Mouse (Mus musculus): Measurements from ENCODE around the gene Bean1.

Bean1 gene

DNA sequence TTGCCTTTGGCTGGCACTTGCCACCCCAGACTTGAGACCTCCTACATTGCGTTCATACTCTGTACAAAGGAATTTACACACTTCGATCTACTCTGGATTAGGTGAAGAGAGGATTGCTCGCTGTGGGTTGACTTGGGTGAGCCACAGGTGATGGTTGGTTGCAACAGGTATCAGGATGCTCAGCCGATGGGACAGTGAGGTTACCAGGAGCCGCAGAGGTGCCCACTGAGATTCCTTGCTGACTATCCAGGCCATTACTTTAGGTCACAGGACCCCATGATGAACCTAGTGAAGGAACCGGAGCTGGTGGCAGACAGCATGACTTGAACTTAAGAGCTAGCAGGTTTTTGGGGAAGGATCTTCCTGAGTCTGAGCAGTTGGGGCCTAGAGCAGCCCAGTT is 2.2 kb downstream of the Bean1 start:
- DNase-seq = no peak

DNA sequence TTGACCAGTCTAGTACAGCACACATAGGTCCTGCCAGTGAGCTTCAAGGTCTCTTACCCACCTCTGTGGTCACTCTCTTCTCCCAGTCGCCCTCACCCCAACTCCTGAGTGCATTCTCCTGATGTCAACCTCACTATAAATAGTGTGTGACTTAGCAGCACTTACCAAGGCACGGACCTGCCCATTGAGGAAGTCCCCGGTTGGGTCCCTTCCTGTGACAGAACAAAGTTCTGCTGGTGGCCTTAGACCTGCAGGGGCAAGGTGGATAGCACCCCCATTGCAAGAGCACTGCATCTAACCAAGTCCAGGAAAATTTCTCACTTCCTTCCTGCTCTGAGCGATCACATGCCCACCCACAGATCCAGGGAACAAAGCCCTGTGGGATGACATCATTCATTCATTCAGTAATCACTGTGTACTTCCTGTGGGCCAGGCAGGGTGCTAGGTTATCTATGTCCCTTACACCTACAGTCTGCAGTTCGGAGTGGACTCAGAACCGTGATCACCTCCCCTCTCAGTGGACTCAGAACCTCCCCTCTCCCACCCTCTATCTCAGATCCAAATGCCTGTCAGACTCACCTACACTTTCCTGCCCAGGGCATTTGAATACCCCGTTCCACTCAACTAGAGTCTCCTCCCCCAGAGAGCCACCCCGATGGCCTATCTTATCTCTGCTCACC is 5.7 kb downstream of the Bean1 start:
- DNase-seq = no peak

DNA sequence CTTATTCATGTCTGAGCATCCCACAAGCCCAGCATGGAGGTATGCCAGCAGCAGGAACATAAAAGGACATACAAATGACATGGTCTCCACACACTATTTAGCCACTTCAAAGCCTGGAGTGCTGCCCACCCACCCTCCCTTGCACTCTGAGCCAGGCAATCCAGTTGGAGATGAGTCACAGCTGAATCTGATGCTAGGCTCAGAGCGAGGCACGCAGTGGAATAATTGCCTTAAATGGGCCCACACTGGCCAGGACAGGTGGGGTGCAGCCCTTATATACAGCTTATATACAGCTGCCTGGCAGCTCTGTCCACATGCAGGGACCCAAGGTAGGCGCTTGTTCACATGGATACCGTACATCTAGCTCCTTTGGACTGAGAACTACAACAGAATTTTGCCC is 6.8 kb downstream of the Bean1 start:
- no peak for DNase-seq

DNA sequence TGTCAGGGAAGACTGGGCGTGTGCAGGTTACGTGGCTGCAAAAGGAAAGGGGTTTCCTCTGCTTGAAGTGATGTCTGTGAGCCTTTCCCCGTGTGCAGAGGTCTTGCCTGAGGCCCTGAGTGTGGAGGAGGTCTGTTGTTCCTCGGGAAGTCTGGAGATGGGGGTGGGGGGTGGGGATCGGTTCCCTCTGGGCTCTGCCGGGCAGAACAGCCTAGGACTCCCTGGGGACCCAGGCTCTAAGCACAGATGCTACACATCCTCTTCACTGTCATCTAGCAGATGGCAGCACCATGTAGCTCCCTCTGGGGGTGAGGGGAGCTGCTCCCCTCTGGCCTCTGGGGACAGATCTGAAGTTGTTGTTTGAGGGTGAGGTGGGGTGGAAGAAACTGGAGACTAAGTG is 14.7 kb downstream of the Bean1 start:
- no peak for DNase-seq

DNA sequence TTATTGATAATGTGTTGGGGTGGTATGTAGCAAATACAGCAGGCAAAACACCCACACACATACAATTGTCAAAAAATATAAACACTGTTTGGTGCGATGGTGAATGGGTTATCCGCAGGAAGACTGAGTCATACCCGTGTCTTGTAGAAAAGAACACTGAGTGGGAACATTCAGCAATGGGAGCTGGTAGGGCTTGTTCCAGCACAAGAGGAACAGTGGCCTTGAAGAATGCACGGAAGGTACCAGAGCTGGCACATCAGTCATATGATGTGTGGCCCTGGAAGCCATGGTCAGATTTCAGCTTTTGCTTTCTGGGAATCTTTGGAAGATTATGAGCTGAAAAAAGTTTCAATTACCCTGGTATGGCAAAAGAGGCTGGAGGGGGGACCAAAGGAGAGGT is 16.6 kb downstream of the Bean1 start:
- DNase-seq = no peak

DNA sequence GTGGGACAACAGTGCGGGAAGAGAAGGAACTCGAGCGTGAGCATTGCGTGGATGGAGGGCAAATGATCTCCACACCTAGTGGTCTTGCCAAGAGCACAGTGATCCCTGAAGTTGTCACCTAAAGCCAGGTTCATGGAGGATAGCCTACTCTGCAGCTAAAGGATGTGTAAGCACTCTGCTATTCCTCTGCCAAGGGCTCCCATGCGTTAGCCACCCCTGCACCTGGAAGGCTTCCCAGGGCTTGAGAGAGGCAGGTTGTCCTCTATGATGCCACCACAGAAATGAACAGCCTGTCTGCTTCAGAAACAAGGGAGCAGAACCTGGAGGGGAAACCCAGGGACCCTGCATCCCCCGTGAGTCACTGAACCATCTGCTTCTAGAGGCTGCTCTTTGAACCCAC is 17.4 kb downstream of the Bean1 start:
- no peak for DNase-seq

DNA sequence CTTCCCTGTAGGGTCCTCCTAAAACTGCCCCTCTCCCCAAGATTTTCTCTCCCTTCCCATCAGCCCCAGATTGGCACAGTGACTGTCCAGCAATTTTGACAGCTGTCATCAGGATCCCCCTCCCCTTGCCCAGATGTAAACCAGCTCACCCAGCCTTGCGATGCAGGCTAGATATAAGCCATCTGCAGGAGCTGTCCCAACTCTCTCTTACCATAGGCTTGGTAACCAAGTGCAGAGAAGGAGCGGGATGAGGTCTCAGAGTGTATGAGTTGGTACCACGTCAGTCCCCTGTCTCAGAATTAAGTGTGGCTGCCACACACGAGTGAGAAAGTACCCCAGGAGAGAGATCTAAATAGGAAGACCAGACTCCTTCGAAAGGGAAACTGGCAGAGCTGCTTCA is 18.2 kb downstream of the Bean1 start:
- no peak for DNase-seq

DNA sequence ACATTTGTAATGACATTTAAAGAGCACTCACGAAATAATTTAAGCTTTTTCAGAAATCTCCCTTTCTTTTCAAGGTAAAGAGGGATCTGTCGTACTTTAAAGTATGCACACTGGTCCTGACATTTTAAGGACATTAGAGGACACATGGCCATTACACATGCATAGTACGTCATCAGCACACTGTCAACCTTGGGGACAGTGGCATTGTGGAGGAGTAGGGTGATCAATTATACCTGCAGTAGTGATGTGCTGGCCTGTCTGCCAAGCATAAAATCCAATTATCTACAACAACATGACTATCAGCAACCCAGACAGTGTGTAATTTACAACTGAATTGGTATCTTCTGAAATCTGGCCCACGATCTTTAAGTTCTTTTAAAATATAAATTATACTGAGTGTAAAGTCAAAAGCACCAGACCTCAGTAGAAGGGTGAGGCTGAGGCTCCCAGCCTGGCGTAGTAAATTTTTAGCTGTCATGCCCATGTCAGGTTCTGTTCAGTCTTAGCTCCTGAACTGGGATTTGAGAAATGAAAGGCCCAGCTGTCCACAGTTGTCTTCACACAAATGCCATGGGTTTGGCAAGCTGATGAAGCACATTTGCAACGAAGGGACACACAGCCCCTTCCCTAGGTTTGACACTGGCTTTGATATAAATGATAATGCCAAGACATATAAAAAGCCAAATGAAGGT is 20.7 kb downstream of the Bean1 start:
- DNase-seq = no peak

DNA sequence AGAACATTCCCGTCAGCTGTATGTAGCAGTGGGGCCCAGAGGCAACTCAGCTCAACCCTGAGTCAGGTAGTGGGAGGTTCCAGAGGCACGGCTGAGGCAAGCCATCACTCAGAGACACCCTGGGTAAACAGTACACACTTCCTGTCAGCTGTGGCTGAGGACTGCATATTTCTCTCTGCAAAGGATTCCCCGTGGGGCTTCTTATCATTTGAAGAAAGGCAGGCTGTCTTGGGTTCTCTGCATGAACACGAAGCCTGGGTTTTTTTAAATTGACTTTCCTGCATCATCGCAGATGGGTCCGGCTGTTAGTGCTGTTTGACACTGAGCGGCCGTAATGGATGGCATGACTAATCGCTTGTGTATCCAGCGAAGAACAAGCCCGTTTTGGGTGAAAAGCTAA is 21.3 kb downstream of the Bean1 start:
- no peak for DNase-seq

DNA sequence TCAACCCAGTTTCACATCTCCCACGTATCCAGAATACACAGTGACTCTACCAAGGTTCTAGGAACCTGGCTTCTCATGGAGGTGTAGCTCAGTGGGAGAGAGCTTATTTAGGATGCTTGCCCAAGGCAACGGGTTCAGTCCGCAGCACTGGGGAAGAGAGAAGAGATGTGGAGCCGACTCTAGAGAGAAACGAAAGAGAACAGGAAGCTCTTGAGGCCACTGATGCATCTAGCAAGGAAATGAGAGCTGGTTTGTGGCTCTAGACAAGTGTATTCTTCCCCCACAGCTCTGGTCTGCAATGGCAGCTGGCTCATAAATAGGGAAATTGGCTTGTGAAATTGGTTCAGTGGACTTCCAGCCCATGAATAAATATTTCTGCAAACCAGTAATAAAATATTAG is 29.6 kb downstream of the Bean1 start:
- no peak for DNase-seq

DNA sequence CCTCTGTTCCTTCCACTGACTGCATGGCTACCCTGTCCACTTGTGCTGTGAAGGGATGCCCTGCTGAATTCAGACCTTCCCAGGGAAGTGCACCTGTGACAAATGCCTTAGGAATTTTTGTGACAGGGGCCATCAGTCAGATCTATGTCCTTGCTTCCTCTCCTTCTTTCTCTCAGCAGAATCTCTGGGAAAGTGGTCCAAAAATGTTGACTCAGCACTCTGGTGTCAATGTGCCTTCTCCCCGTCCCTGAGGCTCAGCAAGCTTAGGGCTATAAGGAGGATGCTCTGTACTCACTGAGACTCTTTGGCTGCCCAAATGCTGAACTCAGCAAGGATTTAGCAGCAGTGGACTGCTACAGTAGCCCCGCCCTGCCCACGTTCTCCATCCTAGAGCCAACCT is 31.4 kb downstream of the Bean1 start:
- DNase-seq = no peak

DNA sequence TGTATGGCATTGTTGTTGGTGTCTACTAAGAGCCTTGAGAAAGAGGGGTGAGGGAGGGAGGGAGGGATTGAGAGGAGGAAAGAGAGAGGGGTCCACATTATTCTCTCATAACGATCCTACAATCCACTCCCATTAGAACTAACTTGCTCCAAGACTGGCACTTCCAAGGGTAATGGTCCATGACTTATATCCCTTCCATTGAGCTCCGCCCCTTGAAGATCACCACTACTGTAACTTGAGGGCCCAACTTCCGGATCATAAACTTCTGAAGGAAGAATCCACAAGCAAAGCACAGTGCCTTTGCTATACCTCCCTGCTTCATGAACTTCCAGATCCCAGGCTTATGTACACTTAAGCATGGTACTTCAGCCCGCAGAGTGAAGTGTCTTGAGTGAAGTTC is 32.1 kb downstream of the Bean1 start:
- no peak for DNase-seq

DNA sequence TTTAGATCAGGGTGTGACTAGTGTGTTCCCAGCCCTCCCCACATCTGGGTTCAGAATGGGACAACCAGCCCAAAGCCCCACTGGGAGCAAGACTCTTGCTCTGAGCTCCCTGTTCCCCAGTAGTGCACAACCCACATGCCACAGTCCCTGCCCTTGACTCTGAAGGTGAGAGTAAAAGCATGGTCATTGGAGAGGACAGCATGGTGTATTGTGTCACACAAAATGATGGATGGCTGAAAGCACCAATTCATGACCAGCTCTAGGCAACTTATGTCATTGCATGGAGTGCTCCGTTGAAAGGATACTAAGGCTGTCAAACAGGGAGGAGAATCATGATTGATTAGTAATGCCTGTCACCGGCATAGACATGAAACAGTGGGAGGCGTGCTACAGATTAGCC is 35.0 kb downstream of the Bean1 start:
- DNase-seq = no peak

DNA sequence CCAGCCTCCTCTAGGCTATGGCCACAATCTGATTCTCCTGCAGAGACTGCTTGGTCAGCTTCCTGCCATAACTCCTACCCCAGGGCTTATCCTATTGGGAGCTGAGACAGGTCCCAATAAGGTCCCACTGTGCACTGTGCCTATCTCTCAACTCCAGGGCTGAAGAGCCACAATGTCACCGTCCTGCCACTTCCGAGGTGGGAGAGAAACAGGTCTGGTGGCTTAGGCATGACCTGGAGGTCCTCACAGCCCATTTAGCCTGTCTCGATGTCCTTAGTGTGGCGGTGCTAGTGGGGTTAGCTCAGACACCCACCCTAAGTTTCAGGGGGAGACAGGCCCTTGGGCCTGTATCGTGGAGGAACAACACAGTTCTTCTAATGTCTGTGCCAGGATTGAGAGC is 47.4 kb downstream of the Bean1 start:
- DNase-seq = no peak

DNA sequence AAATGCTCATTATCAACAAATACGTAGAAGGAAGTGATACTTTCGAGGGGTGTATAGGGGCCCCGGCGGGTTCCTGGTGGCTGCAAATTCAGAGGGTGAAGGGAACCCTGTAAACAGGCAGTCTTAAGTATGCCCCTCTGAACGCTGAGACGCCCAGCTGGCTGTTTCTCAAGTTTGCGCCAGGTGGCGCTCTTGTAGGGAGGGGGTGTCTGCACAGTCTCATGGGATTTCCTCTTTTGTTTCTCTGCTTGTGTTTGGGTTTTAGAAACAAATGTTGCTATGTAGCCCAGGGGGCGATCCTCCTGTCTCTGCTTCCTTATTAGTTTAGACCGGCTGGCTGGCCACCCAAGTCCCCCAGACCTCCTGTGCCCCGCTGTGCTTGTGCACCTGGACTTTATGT is 48.8 kb downstream of the Bean1 start:
- DNase-seq = peak; percentile 56 to 57

DNA sequence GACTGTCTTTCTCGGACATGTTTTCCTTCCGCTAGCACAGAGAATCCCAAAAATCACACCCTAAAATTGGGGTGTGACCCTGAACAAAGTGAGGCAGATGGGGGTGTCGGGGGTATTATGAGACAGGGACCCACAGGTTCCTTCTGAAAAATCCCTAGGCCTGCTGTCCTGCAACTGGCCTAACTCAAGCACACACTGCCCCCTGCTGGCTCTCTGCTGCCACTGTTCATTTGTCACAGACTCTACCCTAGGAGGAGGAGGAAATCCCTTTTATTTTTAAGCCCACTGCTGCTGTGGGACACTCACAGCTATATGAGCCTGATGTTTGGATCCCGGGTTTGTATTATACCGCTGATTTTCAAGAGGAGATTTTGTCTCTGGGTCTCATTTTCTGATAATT is 49.6 kb downstream of the Bean1 start:
- peak; percentile 86 to 89 for DNase-seq

DNA sequence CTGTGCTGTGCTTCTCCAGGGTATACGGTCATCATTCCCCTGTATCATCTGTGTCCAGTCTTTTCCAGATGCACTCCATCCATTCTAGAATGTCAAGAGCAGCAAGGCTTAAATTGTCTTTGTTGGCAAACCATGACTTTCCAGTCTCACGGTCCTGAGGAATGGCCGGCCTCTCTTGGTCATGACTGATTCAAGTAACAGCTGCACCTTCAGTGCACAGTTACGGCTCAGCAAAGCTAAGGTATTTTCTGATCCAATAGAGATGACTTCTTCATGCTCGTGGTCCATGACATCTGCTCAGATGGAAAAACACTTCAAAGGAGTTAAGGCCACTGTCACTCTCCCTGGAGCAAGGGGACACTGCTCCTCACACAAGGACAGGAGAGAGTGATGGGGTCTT is 56.8 kb downstream of the Bean1 start:
- no peak for DNase-seq

DNA sequence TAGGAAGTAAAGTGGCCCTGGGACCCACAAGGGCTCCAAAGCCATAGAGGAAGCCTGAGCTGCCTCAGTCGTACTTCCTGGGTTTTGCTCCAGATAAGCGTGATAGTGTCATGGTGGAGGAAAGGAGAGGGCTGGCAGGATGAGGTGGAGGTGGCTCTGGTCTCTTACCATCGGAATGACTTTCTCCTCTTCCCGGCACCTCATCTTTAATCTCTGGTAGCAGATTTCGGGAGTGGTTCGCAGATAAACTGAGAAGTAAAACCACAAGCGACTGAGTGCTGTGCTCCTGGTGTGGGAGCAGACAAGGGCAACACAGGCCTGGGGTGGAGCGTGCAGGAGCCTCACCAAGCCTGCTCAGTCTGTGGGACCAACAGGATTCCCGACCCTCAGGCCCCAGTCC is 60.1 kb downstream of the Bean1 start:
- no peak for DNase-seq

DNA sequence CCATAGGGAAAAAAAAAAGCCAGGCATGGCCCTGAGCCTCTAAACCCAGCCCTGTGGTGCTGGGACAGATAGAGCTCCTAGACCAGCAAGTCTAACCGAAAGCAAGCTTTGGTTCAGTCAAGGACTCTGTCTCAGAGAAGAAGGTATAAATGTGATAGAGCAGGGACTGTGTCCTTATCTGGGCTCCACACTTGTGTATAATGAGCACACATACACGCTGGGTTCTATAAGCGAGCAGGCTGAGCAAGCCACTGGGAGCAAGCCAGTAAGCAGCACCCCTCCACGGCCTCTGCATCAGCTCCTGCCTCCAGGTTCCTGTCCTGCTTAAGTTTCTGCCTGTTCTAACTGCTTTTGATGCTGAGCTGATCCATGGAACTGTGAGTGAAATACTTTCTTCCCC is 61.8 kb downstream of the Bean1 start:
- no peak for DNase-seq

DNA sequence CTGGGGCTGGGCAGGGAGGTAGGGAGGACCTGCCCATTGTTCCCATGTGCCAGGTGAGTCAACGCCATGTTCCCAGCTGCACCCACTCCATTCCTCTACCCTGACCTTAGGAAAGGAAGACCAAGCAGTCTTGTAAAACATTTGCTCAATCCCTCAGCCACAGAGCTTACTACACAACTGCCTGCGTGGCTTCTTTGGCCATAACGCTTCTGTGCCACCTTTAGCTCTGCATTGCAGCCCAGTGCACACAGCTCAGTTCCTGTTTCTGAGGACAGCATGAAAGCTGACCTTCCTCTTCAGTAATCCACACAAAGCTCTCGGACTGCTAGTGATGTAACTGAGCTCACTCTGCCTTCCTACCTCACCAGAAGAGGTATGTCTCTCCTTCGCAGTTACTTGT is 62.7 kb downstream of the Bean1 start:
- no peak for DNase-seq

DNA sequence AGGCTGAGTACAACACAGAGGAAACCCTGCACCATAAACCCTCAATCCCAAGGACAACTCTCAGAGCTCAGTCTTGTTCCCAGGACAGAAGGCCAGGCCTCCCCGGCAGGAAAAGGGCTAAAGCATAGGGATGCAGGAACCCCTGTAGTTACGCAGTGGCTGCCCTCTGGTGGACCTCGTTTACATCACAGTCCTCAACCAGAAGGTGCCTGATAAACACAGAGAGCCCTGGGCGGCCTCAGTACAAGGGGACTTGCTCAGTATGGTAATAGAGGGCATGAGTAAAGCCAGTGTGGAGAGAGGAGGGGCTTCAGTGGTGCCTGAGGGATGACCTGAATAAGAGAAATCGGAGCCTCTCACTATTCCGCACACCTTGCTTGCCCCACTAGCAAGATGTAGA is 64.3 kb downstream of the Bean1 start:
- peak; percentile 34 to 44 for DNase-seq

DNA sequence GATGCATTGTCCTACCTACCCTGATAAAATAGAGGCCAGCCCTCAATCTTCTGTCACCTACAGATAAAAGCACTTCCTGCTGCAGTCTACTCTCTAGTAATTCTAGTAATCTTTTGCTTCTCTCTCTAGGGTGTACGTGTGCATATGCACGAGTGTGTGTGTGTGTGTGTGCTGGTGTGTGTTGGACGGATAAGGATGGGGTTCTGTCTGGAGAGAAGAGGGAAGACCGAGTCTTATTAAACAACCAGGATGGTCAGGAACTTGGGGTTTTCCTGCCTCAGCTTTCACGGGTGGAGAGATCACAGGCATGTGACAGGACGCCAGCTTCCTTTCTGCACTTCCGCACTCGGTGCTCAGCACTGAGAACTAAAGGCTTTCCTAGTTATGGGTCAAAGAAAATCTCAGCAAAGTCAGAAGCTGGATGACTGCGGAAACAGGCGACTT is 69.2 kb downstream of the Bean1 start:
- no peak for DNase-seq

DNA sequence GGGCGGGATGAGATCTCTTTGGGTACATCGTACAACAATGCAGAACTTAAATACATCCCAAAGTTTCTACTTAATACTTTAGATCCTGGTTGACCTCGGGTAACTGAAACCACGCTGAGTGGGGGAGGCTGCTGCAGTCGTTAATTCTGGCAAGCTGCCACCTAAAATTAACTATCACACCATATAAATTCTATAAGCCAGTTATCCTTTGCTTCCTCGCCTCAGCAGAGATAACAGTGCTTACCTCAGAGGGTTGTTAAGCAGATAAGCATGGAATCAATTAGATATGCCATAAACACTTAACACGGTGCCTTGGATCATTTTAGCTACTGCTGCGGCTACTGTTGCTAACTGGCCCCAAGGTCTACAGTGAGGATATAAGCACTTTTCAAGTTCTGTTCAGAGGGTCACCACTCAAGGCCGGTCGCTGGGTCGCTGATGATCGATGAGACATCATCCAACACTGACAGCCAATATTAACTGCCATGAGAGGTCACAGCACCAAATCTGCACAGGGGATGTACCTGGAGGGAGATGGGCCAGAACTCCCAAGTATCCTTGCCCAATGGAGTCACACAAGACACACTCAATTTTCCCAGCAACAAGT is 71.9 kb downstream of the Bean1 start:
- DNase-seq = no peak

DNA sequence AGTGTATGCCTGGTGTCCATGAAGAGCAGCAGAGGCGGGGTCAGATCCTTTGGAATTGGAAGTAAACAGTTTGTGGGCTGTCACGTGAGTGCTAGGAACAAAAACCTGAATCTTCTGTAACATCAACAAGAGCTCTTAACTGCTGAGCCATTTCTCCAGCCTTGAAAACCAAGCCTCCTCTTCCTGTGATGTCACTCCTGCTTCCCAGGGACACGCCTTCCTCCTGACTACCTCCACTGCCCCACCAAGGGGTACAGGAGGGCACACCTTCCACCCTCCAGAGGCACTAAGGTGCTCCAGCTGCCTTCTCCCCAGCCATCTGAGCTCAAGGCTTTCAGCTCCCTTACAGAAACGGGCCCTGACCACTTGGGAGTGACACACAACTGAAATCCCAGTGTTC is 76.4 kb downstream of the Bean1 start:
- DNase-seq = no peak

All from cerebellum, postnatal 10 days (tissue).